Mouse (Mus musculus) thymus, adult 18-20 months (tissue): ENCODE data around the gene Il24.

Experiments
- DNase-seq, 2 experiments: peaks; one replicate each; pipeline ENCODE4 v3.0.0; 2022; ENCODE audit warnings: mixed read lengths in 2 of 2

The Il24 gene

DNA sequence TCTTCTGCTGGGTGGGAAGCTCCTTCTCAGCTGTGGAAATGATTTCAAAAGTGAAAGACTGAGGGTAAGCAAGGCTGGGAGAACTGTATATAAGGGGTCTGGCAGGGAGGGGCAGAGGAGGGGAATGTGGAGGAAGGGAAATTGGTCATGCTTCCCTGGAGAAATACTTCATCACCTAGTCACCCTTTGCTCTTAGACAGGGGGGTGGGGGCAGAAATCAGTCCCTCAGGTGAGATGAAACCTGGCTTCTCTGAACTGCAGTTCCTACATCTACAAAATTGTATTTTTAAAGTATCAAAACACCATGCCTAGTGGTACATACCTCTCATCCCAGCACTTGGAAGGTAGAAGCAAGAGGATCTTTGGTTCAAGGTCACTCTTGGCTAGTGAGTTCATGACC lies at the start of gene Il24:
Gene Il24, minus strand, starts transcription at position 101 of the 400 bp plus-strand sequence.
- no peak for DNase-seq

DNA sequence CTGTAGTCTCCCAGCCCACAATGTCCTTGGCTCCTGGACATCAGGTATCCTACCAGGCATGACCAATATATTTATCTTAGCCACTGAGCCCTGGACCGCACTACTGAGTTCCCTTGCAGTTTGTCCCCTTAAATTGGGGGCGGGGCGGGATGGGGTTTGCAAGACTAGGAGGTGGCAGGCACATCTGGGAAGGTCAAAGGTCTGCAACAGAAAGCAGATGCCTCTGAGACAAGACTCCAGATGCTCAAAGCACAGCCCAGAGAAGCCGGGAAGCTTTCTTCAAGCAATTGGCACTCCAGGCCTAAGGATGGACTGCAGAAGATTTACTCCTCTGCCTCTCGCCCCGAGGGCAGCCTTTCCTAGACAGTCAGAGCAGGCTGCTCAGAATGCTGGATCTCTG lies 49.1 kb upstream of the Il24 start:
- DNase-seq, result no peak

DNA sequence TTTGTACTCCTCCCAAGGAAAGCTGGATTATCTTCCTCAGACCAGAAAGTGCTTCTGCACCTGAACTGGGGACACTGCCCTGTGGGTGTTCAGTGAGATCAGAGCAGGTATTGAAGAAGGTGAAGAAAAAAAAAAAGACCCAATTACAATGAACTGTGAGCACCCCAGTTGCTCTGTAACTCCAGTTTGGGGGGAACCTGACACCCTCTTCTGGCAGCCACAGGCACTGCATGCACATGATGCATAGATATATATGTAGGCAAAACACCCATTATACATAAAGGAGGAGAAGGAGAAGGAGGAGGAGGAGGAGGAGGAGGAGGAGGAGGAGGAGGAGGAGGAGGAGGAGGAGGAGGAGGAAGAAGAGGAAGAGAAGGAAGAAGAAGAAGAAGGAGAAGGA lies 39.2 kb upstream of the Il24 start:
- DNase-seq, result no peak

DNA sequence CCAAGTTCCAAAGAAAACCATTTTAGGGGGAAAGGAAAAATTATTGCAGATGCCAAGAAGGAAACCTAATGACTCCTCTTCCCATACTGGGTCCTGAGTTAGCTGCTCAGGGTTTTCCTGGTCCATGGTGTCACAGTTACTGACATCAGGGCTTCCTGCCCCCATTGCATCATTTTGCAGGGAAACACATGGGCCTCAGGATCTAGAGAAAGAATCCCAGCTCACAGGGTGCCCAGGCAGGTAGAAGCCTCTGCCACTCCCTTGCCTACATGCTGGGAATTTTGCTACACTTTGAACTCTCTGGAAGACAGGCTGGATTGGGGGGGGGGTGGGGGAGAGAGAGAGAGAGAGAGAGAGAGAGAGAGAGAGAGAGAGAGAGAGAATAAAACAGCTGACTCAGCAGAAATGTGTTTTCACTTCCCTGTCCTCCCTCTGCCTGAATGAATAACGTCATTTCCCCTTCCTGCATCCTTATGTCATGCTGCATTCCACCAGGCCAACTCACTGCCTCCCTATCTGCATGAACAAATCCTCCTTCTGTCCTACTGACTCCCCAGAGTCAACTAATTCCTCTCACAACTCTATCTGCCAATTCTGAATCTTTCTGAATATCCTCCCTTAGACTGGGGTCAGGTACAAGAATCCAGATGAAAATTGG lies 31.2 kb upstream of the Il24 start:
- no peak for DNase-seq

DNA sequence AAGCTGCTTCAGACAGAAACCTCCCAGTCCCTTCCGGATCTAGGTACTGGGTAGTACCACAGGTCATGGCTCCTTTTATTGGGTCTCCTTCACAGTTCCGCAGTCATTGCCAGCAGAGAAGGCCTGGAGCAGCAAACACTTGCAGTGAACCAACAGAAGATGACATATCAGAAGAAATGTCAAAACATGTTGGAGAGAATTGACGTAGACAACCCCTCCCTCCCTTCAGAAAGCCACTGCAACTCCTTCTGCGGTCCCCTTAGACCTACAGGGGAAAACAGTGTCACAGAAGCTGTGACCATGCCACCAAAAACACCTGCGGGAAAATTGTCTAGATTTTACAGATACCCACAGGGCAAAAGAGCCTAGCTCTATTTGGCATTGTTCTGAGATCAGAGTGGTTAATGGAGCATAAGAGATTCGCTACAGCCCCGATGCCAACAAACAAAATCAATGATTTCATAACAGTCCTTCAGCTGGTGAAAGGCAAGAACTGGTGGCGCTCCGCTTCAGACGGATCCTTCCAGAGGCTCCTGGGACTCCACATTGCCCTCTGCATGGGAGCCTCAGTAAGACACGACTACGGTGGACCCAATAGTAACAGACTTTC lies 24.3 kb upstream of the Il24 start, which contains the start of gene Il20:
Gene Il20, minus strand, starts transcription at position 51 of the 610 bp plus-strand sequence.
- no peak for DNase-seq

DNA sequence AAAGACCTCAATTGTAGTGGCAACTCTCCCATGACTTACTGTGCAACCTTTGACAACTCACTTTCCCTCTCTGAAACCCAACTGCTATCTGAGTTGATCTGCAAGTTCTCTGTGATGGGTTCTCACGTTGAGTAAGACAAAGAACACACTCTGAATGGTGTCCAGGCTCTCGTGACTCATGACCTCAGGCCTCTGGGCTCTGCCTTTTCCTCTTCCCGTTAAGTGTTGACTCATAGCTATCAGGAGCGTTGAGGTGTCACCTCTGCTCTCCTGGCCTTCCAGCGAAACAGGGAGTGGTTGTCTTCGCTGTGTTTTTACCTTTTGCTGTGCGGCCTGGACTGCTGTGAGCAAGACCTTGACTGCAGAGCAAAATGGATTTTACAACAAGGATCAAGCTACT lies 15.3 kb upstream of the Il24 start:
- no peak for DNase-seq

DNA sequence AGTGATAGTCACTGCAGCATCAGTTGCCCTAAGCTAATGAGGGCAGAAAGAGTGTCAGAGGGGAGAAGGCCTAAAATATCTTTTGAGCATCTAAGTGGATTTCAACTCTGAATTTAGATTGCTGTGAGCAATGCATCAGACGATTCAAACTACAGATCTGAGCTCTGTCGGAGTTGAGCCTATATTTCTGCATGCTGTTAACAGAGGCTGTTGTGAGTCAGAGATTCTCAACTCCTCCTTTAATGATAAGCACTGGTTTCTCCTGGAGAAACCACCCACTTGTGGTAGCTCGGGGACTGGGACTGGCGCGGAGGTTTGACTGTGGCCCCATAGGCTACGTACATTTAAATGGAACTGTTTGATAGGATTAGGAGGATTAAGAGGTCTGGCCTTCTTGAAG lies 7.2 kb upstream of the Il24 start:
- DNase-seq, result no peak

DNA sequence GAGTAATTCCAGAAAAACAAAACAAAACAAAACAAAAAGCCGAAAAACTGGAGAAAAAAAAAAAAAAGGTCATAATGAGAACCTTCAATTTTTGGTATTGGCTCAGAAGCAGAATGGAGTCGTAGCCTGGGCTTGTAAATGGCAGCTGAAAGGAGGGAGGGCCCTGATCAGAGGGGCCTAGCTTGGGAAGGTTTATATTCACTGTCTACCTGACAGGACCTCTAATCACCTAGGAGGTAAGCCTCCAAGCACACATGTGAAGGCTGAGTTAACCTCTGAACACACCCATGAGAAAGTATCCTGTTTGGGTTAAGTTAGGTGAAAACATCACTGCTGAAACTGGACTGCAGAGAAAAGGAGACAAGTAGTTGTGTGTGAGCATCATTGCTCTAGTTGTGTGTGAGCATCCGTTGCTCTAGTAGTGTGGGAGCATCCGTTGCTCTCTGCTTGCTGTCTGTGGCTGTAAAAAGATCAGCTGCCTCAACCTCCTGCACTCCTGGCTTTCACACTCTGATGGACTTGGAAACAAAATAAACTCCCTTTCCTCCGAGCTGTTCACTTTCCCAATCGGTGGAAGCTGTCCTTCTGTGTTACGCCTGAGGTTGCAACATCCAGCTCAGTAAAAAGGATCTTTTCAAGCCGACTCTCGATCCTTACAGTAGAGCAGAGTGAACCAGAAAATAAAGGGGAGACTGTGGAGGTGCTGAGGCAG lies 6.2 kb upstream of the Il24 start:
- DNase-seq, result no peak

DNA sequence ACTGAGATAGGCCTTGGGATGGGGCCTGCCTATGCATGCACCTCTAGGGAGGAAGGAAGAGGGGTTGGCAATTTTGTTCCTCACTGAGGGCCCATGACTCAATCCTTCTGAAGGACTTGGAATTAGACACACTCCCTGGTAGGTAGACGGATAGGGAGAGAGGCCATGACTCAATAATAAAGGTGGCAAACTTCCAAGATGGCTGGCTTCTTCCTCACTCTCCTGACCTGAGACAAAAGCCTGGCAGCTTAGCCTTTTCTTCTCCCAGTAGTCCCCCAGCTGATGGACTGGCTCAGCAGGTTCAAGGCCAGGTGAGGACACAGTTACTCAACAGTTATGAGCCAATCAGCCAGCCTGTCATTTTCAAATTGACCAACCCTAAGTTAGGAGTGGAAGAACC lies 5.2 kb upstream of the Il24 start:
- no peak for DNase-seq

DNA sequence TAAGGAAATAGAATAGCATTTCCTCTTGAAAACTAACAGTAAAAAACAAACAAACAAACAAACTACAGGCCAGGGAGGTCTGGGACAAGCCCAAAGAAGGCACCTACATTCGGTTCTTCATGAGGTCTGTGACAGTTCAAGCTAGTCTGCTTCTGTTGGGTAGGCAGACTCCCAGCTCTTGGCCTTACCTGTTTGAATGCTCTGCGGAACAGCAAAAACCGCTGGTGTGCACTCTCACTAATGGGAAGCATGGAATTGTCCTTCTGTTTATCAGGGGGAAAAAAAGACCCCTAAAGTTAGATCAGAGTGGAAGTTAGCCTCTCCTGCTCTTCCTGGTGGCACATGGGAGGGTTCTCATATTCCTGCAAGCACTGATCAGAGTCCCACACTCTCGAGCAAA lies 4.1 kb downstream of the Il24 start:
- DNase-seq, result no peak

GRCm38 (mm10) chr1:130879927-130880326 lies 7.3 kb downstream of the Il24 start:
- no peak for DNase-seq

GRCm38 (mm10) chr1:130877889-130878614 lies 9.2 kb downstream of the Il24 start:
- no peak for DNase-seq

DNA sequence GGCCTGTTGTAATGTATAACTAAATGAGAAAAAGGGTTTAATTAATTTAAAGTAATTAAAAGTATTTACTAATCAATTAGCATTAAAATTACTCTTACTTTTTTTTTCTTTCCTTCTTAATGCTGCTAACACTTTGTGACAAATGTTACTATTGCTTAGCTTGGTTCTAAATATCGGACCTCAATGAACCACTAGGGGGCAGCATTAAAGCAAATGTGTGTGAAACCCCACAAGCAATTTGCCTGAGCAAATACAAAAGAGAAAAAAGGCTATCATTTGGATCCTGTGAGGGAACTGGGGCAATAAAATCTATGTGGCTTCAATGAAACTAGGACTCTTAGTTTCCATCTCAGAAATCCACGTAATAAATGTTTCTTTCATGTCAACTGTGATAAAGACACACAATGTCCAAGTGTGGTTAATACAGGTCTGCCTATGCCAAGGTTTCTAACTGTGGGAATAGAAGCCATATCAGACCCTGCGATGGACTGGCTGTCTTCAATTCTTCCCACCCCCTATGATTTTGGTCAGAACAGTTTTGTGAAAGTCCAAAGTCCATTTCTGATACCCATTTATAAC lies 10.2 kb downstream of the Il24 start:
- no peak for DNase-seq

DNA sequence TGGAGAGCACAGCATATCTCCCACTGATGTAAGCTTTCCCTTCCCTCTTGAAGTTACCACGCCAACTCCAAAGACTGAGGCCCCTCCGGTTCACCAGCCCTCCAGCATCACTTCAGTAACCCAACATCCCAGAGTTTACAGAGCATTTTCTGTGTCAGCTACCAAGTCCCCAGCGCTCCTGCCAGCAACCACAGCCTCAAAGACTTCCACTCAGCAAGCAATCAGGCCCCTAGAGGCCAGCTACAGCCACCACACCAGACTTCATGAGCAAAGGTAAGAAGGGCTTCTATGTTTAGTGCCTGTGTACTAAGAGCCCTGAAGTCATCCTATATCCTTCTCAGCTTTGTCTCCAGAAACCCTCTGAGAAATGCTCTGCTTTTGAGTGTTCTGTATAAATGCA lies 11.3 kb downstream of the Il24 start:
- DNase-seq, result no peak

- no peak for DNase-seq
Measured at GRCm38 (mm10) chr1:130875139-130875538, 12.1 kb downstream of the Il24 start.

GRCm38 (mm10) chr1:130872912-130873311 lies 14.3 kb downstream of the Il24 start:
- DNase-seq, result no peak

DNA sequence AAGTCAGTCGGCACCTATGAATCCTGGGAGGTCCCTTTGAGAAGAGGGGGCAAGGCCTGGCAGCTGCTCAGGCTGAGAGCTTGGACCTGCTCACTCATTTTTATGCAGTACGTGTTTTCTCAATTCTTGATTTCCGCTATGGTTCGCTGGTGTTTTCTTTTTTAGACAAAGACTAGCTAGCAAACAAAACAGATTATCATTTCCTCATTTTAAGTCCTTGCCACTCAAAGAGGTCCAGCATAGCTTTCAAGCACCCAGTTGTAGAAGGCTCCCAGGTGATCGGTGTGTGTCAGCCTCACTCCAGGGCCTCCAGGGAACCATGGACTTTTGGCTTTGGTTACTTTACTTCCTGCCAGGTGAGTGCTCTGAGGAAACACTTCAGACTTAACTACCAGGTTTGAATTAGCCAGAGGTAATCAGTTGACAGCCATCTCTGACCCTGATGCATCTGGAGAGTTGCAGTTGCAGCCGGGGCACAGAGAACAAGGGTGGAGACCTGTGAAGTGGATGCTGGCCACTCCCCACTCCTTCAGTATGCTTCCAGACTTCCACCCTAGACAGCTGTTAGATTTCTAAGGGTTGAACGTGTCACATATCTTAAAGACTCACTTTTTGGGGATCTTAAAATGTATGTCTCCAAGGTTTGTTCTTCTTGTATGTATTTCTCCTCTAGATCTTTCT lies 21.6 kb downstream of the Il24 start, which contains the start of gene Fcmr:
Gene Fcmr, plus strand, starts transcription at position 129 of the 681 bp plus-strand sequence.
- DNase-seq, result no peak

GRCm38 (mm10) chr1:130864741-130865140 lies 22.5 kb downstream of the Il24 start:
- DNase-seq, result no peak

- DNase-seq, result peak; percentile 33 to 65
Measured at GRCm38 (mm10) chr1:130864238-130864637, 23.0 kb downstream of the Il24 start.

GRCm38 (mm10) chr1:130857456-130857855 lies 29.8 kb downstream of the Il24 start:
- DNase-seq, result no peak

DNA sequence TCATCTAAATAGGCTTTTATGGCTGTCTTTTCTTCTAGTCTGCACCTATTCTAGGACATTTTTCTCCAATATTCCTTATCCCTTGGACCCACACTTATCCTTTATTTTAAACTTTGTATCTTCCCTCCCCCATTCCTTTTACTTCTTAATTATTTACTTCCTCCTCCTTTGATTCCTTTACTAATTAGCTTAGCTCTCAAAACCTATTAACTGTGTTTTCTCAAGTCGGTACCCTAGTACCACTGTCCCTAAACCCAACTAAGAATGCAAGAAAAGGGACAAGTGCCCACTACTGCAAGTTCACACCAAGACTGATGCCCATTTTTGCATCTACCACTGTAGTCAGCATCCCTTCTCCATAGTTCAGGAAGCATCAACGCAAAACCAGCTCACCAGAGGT lies 31.5 kb downstream of the Il24 start:
- no peak for DNase-seq

GRCm38 (mm10) chr1:130854819-130855218 lies 32.4 kb downstream of the Il24 start:
- DNase-seq, result no peak
